ENCODE assay signal across 10 mouse cellular contexts in genomic region chr3:55816638-55817375, GRCm38 (mm10). TPM values are rescaled to one million over a fixed set of nuclear protein-coding genes. Genes with fewer than 3 reads are reported as not detected.
DNase-seq lines count a peak whose midpoint lies in the region; ATAC-seq and TF ChIP-seq lines count a peak whose summit lies in the region.
"Had no signal": no experiment of that assay in that cellular context is flagged by ENCODE, and none has a peak within 500 bp of the region (broad histone marks: within the 10 kb centered on the region; RNA-seq: fewer than 3 reads in every experiment).

No protein-coding gene starts in this region.

- no peaks in the 10 kb centered on the region for H3K9me3 ChIP-seq in hindbrain, embryonic 15.5 days
- H3K9me3 ChIP-seq in hindbrain, embryonic 12.5 days (replicated peaks) = no peaks in the 10 kb centered on the region
- H3K9me3 ChIP-seq: intestine, embryonic 15.5 days had no signal

- DNase-seq in A20 (ENCODE audit: low read depth, low spot score) = peak; percentile 66
- peak; percentile 43 for DNase-seq in kidney, postnatal 14 days
- no peak for DNase-seq in urinary bladder, postnatal 25 days (ENCODE audit: low spot score)
- no peak for DNase-seq in frontal cortex, postnatal 14 days (ENCODE audit: low spot score in 2 of 2)
- DNase-seq in adrenal gland, postnatal 14 days = no peak

- H3K4me1 ChIP-seq in hindbrain, embryonic 15.5 days (replicated peaks) = 0 out of 2 replicates have a peak, but pooled peaks cover 8% of the 10 kb centered on the region
- H3K4me1 ChIP-seq in hindbrain, embryonic 12.5 days = peaks cover 9% of the 10 kb centered on the region; the same call in 1 of the 2 replicates
- peaks cover 15% of the 10 kb centered on the region for H3K4me1 ChIP-seq in bone marrow macrophage, adult 2 months (ENCODE audit: control insufficient read depth, insufficient read depth, low read length)
- H3K4me1 ChIP-seq: intestine, embryonic 15.5 days had no signal

- H3K27ac ChIP-seq in hindbrain, embryonic 15.5 days (replicated peaks) = 0 out of 2 replicates have a peak overlapping the region, but pooled peaks have one; percentile 20
- no peak overlapping the region for H3K27ac ChIP-seq in hindbrain, embryonic 12.5 days
- peak overlapping the region; percentile 78 for H3K27ac ChIP-seq in bone marrow macrophage, adult 2 months (ENCODE audit: insufficient read depth, low read depth, low read length)
- H3K27ac ChIP-seq: intestine, embryonic 15.5 days; midbrain, embryonic 12.5 days had no signal

- WGBS in hindbrain, embryonic 15.5 days = 82% methylated on average over 6 of the region's 6 CpGs
- 76% methylated on average over 6 of the region's 6 CpGs for WGBS in hindbrain, embryonic 12.5 days

- TF ChIP-seq CTCF in bone marrow macrophage, adult 2 months (IDR thresholded peaks at IDR 0.05; ENCODE audit: low read depth, low read length) = no peak

- H3K4me2 ChIP-seq in hindbrain, embryonic 15.5 days = no peak overlapping the region
- no peak overlapping the region for H3K4me2 ChIP-seq in hindbrain, embryonic 12.5 days (replicated peaks)
- H3K4me2 ChIP-seq: intestine, embryonic 15.5 days; midbrain, embryonic 12.5 days had no signal

- no peak for ATAC-seq in hindbrain, embryonic 15.5 days (ENCODE audit: low FRiP score, low read depth)
- no peak for ATAC-seq in hindbrain, embryonic 12.5 days (ENCODE audit: low FRiP score)
- ATAC-seq: intestine, embryonic 15.5 days had no signal

- H3K4me3 ChIP-seq in hindbrain, embryonic 15.5 days = no peak overlapping the region
- H3K4me3 ChIP-seq in hindbrain, embryonic 12.5 days = no peak overlapping the region
- H3K4me3 ChIP-seq in bone marrow macrophage, adult 2 months (ENCODE audit: insufficient read depth, low read length) = peak overlapping the region; percentile 39
- H3K4me3 ChIP-seq: intestine, embryonic 15.5 days; midbrain, embryonic 12.5 days had no signal

- TF ChIP-seq POLR2A in bone marrow macrophage, adult 2 months (IDR thresholded peaks at IDR 0.05; ENCODE audit: borderline replicate concordance, low read depth, low read length) = no peak

- no peaks in the 10 kb centered on the region for H3K36me3 ChIP-seq in hindbrain, embryonic 15.5 days
- H3K36me3 ChIP-seq in hindbrain, embryonic 12.5 days = no peaks in the 10 kb centered on the region
- H3K36me3 ChIP-seq: intestine, embryonic 15.5 days had no signal

- no peaks in the 10 kb centered on the region for H3K27me3 ChIP-seq in hindbrain, embryonic 15.5 days
- no peaks in the 10 kb centered on the region for H3K27me3 ChIP-seq in hindbrain, embryonic 12.5 days
- H3K27me3 ChIP-seq: intestine, embryonic 15.5 days; midbrain, embryonic 12.5 days had no signal

- H3K9ac ChIP-seq in hindbrain, embryonic 15.5 days = no peak overlapping the region
- H3K9ac ChIP-seq in hindbrain, embryonic 12.5 days = no peak overlapping the region
- H3K9ac ChIP-seq: intestine, embryonic 15.5 days; midbrain, embryonic 12.5 days had no signal

RNA-seq across cellular contexts. Expression of gene Mab21l1, which starts 34.5 kb away (rescaled TPM):
- polyA plus RNA-seq in hindbrain, embryonic 15.5 days (2015; fragmentation: Nextera tagmentation; extraction: Ambion mirVana) = 169 and 177 TPM in 2 replicates
- polyA plus RNA-seq in hindbrain, embryonic 12.5 days (2016; fragmentation: Nextera tagmentation; extraction: Ambion mirVana) = 104 and 115 TPM in 2 replicates
- not detected in 2 replicates for polyA plus RNA-seq in bone marrow macrophage, adult 2 months (2012; ENCODE audit: insufficient read depth, insufficient read length, missing spikeins)
- 1.4 and 2.6 TPM in 2 replicates for total RNA-seq in adrenal gland, postnatal 14 days (2021)

Comparison
In these comparisons a context has a peak if more than half of its experiments do, and no peak if none do; other contexts are left out.
1. DNase-seq: peak in A20 (single experiment) and kidney, postnatal 14 days (single experiment); none in urinary bladder, postnatal 25 days (single experiment), frontal cortex, postnatal 14 days (0 of 2) and adrenal gland, postnatal 14 days (single experiment).
2. RNA of gene Mab21l1, which starts 34.5 kb away (polyA plus RNA-seq): 169 to 177 TPM in hindbrain, embryonic 15.5 days and 104 to 115 TPM in hindbrain, embryonic 12.5 days; not detected in bone marrow macrophage, adult 2 months; every median in the first group is over 100 times any median in the second.